Mouse (Mus musculus) thymus, postnatal 14 days (tissue): ENCODE results near the gene Parp1.
"Not testable (repeated sequence)": the region's sequence is repeated elsewhere in the genome, so short reads cannot be mapped to it uniquely, and the experiment has no call there.

Source experiments
- DNase-seq: peaks from one replicate; pipeline ENCODE4 v3.0.0; 2021

Parp1 gene

DNA sequence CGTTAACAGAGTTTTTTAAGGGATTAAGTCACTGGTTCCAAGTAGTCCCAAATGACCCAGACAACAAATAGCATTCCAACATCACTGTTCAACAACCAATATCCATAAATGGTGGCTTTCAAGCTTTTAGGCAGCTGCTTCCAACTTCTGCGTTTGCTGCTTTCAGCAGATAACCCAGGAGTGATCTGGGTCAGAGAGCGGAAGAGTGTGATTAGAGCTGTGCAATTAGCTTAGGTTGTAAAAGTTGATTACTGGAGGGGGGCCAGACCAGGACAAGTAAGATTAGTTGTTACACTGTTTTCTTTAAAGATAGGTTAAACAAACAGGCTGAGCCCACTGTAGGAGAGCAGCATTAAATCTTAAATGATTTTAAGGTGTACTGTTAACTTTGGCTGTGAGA, 7.5 kb upstream of the Parp1 start:
- DNase-seq: no peak

DNA sequence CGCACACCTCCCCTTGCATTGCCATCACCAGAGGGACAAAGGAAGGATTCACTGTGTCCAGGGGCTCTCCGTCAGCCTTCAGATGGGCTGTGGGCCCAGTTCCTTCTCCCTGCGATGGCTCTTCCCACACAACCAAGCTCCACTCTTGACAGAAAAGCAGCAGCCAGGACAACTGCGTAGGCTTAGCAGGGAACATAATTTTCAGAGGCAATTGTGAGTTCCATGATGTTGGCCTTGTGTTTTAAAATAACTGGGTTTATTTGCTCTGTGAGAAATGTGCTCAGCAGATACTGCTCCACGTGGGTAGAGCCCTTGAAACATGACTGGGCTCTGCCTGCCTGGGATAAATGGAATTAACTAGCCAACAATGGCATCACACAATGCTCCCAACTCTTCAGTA, 3.8 kb upstream of the Parp1 start:
- no peak for DNase-seq

DNA sequence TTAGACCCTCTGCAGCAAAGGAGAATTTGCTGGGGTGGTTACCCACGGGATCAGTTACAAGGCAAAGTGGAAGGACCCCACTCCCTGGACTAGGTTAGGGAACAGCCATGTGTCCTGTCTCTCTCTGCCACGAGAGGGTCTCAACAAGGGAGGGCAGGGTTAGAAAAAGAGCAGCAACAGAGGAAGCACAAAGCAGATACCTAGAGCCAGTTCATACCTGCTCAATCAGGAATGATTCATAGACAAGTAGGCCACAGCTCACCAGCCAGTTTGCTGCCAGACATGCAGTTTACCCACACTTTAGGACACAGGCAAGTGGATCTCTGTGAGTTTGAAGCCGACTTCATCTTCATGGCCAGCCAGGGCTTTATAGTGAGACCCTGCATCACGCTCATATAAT, 963 bp upstream of the Parp1 start:
- DNase-seq: no peak

- no peak for DNase-seq
Observed at GRCm38 (mm10) chr1:180568248-180568647, 476 bp upstream of the Parp1 start.

DNA sequence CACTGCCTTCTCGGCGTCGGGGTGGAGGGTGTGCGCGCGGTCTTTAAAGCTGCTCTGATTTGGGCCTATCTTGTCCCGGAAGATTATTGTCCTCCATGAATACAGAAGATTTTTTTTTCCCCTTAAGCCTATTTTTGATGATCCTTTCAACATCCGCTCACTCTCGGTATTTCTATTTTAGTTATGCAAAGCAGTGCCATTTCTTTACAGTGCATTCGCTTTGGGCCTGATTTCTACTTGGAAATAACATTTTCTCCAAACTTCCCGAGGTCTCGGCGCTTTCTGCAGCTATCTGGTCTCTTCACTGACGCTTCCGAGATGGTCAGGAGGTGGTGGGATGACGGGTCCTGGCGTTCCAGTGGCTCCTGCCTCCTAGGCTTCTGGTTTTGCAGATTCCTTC, 729 bp downstream of the Parp1 start:
- DNase-seq: no peak

GRCm38 (mm10) chr1:180570181-180570580, 1.5 kb downstream of the Parp1 start:
- no peak for DNase-seq

GRCm38 (mm10) chr1:180571018-180571589, 2.4 kb downstream of the Parp1 start:
- DNase-seq: no peak

DNA sequence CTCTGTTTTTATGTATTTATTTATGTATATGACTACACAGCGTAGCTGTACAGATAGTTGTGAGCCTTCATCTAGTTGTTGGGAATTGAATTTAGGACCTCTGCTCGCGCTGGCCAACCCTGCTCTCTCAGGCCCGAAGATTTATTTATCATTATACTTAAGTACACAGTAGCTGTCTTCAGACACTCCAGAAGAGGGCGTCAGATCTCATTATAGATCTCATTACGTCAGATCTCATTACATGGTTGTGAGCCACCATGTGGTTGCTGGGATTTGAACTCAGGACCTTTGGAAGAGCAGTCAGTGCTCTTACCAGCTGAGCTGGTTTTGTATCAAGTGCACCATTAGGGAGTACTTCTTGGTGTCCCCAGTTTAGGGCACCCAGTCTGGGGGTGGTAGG, 3.0 kb downstream of the Parp1 start:
- DNase-seq: not testable (repeated sequence)

DNA sequence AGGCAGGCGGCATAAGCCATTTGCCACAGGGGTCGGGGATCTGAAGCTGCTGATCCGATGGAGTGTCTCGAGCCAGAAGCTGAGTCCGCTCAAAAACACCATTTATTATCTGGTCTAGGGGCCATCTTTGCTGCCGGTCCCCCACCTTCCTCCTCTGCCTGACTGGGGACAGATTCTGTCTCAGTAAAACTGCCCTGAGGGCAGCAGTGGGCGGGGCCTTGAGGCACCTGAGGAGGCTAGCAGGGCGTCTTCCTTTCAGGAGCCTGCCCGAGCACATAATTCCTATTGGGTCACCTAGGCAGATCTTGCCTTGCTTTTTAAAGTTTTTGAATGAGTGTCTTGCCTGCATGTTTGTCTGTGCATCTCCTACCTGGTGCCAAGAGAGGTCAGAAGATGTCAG, 3.4 kb downstream of the Parp1 start:
- DNase-seq: no peak

DNA sequence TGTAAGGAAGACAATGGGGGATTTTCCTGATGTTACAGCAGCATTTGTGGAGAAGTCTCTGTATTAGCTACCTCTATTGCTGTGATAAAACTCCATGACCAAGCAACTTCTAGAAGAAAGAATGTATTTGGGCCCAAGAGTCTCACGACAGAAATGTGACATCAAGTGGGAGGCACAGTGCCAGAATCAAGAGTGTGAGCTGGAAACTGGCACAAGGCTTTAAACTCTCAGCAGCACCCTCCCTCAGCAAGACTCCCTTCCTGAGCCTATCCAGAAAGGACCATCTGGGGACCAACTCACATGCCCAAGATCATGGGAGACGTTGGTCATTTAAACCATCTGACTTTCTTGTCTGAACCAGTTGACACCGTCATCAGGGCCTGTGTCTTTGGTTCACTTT, 7.8 kb downstream of the Parp1 start:
- no peak for DNase-seq

GRCm38 (mm10) chr1:180577837-180578236, 9.1 kb downstream of the Parp1 start:
- no peak for DNase-seq

DNA sequence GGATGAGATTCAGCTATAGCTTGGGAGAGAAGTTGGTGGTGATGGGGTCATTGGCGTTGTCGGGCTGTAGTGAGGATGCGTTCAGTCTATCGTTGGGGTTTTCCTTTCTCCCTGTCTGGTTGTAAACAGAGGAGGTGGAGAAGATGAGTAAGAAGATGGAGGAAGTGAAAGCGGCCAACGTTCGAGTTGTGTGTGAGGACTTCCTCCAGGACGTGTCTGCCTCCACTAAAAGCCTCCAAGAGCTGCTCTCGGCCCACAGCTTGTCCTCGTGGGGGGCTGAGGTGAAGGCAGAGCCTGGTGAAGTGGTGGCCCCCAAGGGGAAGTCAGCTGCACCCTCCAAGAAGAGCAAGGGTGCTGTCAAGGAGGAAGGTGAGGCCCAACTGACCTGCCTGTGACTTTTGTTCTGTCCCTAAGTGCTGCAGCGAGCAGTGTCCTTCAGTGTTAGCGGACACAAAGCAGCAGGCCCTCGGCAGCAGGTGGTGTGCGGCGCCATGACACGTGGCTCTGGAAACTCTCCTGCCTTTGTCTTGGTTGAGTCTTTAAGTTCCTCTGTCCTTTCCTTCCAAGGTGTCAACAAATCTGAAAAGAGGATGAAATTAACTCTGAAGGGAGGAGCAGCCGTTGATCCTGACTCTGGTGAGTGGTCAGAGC, 19.2 kb downstream of the Parp1 start:
- no peak for DNase-seq

GRCm38 (mm10) chr1:180600578-180600977, 31.9 kb downstream of the Parp1 start:
- no peak for DNase-seq

GRCm38 (mm10) chr1:180601806-180602205, 33.1 kb downstream of the Parp1 start:
- no peak for DNase-seq

DNA sequence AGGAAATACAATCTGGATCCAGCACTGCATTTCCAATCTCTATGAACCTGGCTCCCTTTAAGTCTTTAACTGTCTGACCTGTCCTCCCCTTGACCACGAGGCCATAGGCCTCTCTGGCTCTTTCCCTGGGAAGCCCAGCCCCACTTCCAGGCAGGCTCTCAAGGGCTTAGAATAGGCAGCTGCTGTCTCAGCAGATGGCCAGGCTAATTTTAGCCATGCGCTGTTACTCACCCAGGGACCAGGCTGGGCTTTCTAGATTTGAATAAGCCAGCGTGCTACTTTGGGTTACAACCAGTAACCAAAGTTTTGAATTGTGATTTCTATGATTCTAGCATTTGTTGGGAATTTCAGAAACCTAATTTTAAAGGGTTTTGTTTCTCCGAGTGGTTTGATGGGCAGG, 35.9 kb downstream of the Parp1 start:
- no peak for DNase-seq

DNA sequence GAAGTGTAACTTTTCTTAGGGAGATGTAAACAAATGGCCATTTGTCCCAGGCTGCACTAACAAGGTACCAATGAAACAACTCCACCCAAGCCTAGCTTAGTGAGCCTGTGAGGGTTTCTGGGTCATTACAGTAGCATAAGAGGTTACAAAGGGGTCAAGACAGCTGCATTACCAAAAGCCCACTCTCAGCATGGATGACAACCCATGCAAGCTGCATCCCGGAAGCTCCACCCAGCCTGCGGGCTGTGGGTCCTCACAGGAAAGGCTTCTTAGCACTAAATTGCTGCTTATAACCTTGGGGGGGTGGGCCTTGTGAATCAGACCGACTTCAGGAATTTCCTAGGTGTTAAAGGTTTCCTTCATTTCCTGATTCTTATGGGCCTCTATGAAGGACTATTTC, 37.4 kb downstream of the Parp1 start:
- peak; percentile 28 for DNase-seq

DNA sequence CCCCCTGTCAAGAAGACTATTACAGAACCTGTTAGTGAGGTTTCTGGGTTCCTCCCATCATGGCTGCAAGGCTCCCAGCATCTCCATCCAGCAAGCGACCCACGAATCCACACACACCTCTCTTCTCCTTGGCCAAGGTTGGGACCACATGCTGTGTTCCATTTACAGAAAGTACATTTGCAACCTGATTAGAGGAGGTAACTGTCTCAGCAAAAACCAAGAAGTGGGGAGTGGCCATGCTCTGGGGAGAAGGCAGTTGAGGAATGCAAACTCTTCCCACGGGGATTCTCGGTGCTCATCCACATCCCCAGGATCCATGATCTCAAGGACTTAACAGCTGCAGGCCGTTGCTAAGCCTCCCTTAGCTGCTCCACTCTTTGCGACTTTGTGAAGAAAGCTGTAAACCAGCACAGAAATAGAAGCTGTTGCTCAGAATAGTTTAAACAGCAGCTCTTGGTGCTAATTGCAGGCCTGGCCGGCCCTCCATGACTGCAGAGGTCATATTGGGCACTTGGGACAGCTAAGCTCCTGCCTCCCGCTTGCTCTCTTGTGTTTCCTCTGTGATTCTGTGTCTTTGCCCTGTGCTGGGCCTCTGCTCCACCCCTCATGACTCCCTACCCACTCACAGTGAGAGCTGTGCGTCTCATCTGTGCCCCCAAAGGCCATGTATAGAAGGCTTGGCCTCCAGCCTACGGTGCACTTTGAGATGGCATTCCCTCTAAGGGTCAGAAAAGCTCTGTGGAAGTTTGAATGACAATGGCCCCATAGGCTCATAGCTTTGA, 38.3 kb downstream of the Parp1 start:
- DNase-seq: no peak

DNA sequence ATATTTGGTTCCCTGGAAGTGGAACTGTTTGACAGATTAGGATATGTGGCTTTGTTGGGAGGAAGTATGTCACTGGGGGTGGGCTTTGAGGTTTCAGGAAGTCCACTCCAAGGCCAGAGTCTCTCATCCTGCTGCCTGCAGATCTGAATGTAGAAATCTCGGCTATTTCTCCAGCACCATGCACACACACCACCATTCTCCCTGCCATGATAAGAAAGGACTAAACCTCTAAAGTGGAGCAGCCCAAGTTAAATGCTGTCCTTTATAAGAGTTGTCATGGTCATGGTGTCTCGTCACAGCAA, 38.8 kb downstream of the Parp1 start:
- no peak for DNase-seq

GRCm38 (mm10) chr1:180611842-180612241, 43.1 kb downstream of the Parp1 start:
- not testable (repeated sequence) for DNase-seq

- DNase-seq: no peak
Observed at GRCm38 (mm10) chr1:180616762-180617161, 48.0 kb downstream of the Parp1 start.

GRCm38 (mm10) chr1:180622389-180622788, 53.7 kb downstream of the Parp1 start:
- DNase-seq: no peak

DNA sequence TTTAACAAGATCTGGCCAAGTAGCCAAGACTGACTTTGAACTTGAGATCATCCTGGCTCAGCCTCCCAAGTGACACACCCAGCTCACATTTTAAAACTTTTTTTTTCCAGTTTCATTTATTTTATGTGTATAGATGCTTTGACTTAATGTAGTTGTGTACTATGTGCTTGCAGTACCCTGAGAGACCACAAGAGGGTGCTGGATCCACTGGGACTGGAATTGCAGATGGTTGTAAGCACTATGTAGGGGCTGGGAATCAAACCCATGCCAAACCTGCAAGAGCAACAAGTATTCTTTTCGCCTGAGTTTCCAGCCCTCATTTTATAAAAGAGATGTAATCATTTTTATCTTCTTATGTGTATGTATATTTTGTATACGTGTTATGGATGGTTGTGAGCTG, 55.2 kb downstream of the Parp1 start:
- peak; percentile 35 for DNase-seq

DNA sequence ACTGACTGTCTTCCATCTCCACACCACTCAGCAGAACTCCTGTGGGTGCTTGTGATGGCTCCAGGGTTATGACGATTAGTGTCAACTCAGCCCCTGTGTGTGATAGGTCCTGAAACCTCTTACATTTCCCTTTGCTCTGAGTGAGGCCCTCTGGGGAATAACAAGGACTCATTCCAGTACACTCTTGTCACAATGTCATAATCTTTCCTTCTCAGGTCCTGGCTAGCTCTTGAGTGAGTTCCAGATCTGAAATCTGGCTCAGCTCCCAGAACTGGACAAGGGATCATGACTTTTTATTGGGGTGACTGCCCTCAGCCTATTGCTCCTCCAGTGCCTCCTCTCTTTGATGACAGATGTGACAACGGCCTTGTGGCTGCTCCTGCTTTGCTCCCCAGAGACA, 57.4 kb downstream of the Parp1 start:
- no peak for DNase-seq

- not testable (repeated sequence) for DNase-seq
Observed at GRCm38 (mm10) chr1:180637796-180638195, 69.1 kb downstream of the Parp1 start.
